Mouse (Mus musculus): ENCODE measurements at regions not wholly inside any gene's neighbourhood (a gene's known extent, or its start where the extent isn't known, plus 50 kb on each side); places are given as distances from the start of the nearest gene placed in this dataset.

GRCm38 (mm10) chr3:35688111-35688510 lies 65.8 kb upstream of the Atp11b start:
- no peak for DNase-seq (ENCODE audit: extremely low read depth, low read depth)

GRCm38 (mm10) chr3:35688781-35689180 lies 65.1 kb upstream of the Atp11b start:
- peak; percentile 51 for DNase-seq (ENCODE audit: extremely low read depth, low read depth)

GRCm38 (mm10) chr3:35693039-35693438 lies 60.9 kb upstream of the Atp11b start:
- DNase-seq (ENCODE audit: extremely low read depth, low read depth), result peak; percentile 93

- DNase-seq (ENCODE audit: extremely low read depth, low read depth), result no peak
These were observed 60.4 kb upstream of the Atp11b start for GRCm38 (mm10) chr3:35693551-35693950.

GRCm38 (mm10) chr3:35694241-35694640 lies 59.7 kb upstream of the Atp11b start:
- no peak for DNase-seq (ENCODE audit: extremely low read depth, low read depth)

- no peak for DNase-seq (ENCODE audit: extremely low read depth, low read depth)
These were observed 58.0 kb upstream of the Atp11b start for GRCm38 (mm10) chr3:35695859-35696258.

- no peak for DNase-seq (ENCODE audit: extremely low read depth, low read depth)
These were observed 54.6 kb upstream of the Atp11b start for GRCm38 (mm10) chr3:35699266-35699665.

- no peak for DNase-seq (ENCODE audit: extremely low read depth, low read depth)
These were observed 53.9 kb upstream of the Atp11b start for GRCm38 (mm10) chr3:35699979-35700378.

GRCm38 (mm10) chr3:35703528-35704327 lies 50.2 kb upstream of the Atp11b start:
- DNase-seq (ENCODE audit: extremely low read depth, low read depth), result no peak
